Comparison of ENCODE assay signal across 16 mouse cellular contexts in the genomic region with DNA sequence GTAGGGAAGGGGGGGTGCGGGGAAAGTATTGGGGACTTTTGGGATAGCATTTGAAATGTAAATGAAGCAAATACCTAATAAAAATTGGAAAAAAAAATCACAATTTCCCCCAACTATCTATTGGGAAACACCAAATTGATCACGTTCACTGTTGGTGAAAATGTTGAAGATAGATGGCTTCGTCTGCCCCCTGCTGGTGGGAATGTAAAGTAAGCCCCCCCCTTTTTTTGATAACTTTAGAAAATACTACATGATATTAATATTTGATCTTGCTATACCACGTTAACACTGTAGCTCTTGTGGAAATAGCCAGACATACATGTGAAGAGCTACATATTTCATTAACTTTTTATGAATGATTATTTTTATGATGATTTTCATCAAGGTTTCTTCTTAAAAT. TPM values are rescaled to one million over a fixed set of nuclear protein-coding genes. Genes with fewer than 3 reads are reported as not detected.
DNase-seq lines count a peak whose midpoint lies in the region; ATAC-seq and TF ChIP-seq lines count a peak whose summit lies in the region.
"Had no signal": no experiment of that assay in that cellular context is flagged by ENCODE, and none has a peak within 500 bp of the region (broad histone marks: within the 10 kb centered on the region; RNA-seq: fewer than 3 reads in every experiment).

No protein-coding gene starts in this region.

- 50% methylated on average over 4 of the region's 4 CpGs for WGBS in kidney, embryonic 16.5 days
- 35% methylated on average over 4 of the region's 4 CpGs for WGBS in stomach, postnatal 0 days

- no peaks in the 10 kb centered on the region for H3K9me3 ChIP-seq in kidney, embryonic 16.5 days (ENCODE audit: low read length)
- H3K9me3 ChIP-seq in stomach, postnatal 0 days (ENCODE audit: control insufficient read depth, low read length) = no peaks in the 10 kb centered on the region
- H3K9me3 ChIP-seq: forebrain, embryonic 13.5 days; midbrain, embryonic 13.5 days; neural tube, embryonic 13.5 days had no signal

- no peaks in the 10 kb centered on the region for H3K36me3 ChIP-seq in kidney, embryonic 16.5 days (ENCODE audit: insufficient read depth, low read length)
- no peaks in the 10 kb centered on the region for H3K36me3 ChIP-seq in stomach, postnatal 0 days (ENCODE audit: control insufficient read depth, insufficient read depth, low read length)
- H3K36me3 ChIP-seq: midbrain, embryonic 13.5 days; neural tube, embryonic 13.5 days had no signal

- no peak for ATAC-seq in CD4-positive, CD25-positive, alpha-beta regulatory T cell, adult 4 months
- no peak for ATAC-seq in kidney, embryonic 16.5 days (ENCODE audit: low FRiP score, low TSS enrichment)
- no peak for ATAC-seq in stomach, postnatal 0 days (ENCODE audit: low FRiP score, low TSS enrichment)
- ATAC-seq: forebrain, embryonic 13.5 days; inflammation-experienced regulatory T-cells, adult 6 months; midbrain, embryonic 13.5 days had no signal

- no peak overlapping the region for H3K4me2 ChIP-seq in kidney, embryonic 16.5 days (replicated peaks; ENCODE audit: low read depth, low read length)
- no peak overlapping the region for H3K4me2 ChIP-seq in stomach, postnatal 0 days (replicated peaks; ENCODE audit: low read depth)
- H3K4me2 ChIP-seq: forebrain, embryonic 13.5 days; midbrain, embryonic 13.5 days; neural tube, embryonic 13.5 days had no signal

- TF ChIP-seq CTCF in stomach, postnatal 0 days (IDR thresholded peaks at IDR 0.05; ENCODE audit: low read depth) = peak; percentile 55

- no peak overlapping the region for H3K9ac ChIP-seq in kidney, embryonic 16.5 days (replicated peaks; ENCODE audit: low read length)
- H3K9ac ChIP-seq in stomach, postnatal 0 days (ENCODE audit: low read length) = no peak overlapping the region
- H3K9ac ChIP-seq: forebrain, embryonic 13.5 days; midbrain, embryonic 13.5 days; neural tube, embryonic 13.5 days had no signal

- H3K27me3 ChIP-seq in kidney, embryonic 16.5 days (ENCODE audit: insufficient read depth, low read length) = no peaks in the 10 kb centered on the region
- H3K27me3 ChIP-seq in stomach, postnatal 0 days (ENCODE audit: control insufficient read depth, insufficient read depth, low read length) = no peaks in the 10 kb centered on the region
- H3K27me3 ChIP-seq: forebrain, embryonic 13.5 days; neural tube, embryonic 13.5 days had no signal

- no peak for TF ChIP-seq EP300 in stomach, postnatal 0 days (optimal IDR thresholded peaks at IDR 0.05)

- no peak overlapping the region for H3K27ac ChIP-seq in kidney, embryonic 16.5 days (ENCODE audit: low read length)
- no peak overlapping the region for H3K27ac ChIP-seq in stomach, postnatal 0 days (replicated peaks)
- H3K27ac ChIP-seq: forebrain, embryonic 13.5 days; midbrain, embryonic 13.5 days; neural tube, embryonic 13.5 days had no signal

- intact Hi-C loops in left cerebral cortex, postnatal 14 days (cut with DNase I) = no loop called here

- DNase-seq in CD4-positive, CD25-positive, alpha-beta regulatory T cell, adult 2 months (ENCODE audit: low read depth, low spot score) = peak; percentile 67
- DNase-seq in kidney, postnatal 10 days = peak; percentile 4
- peak; percentile 38 for DNase-seq in thymus, postnatal 4 days
- DNase-seq in thymus, adult 18-20 months = no peak
- DNase-seq in stomach, postnatal 0 days (ENCODE audit: low spot score) = no peak
- DNase-seq in left cerebral cortex, postnatal 14 days (ENCODE audit: low spot score in 2 of 2) = no peak
- DNase-seq: adrenal gland, adult 8-10 months; gastrocnemius, postnatal 25 days; lung, adult 2 months; retina, postnatal 1 day had no signal

- no peak overlapping the region for H3K4me3 ChIP-seq in kidney, embryonic 16.5 days (ENCODE audit: low read length)
- no peak overlapping the region for H3K4me3 ChIP-seq in stomach, postnatal 0 days (ENCODE audit: low read depth, low read length)
- H3K4me3 ChIP-seq: forebrain, embryonic 13.5 days; midbrain, embryonic 13.5 days; neural tube, embryonic 13.5 days had no signal

- 0 out of 2 replicates have a peak, but pooled peaks cover 8% of the 10 kb centered on the region for H3K4me1 ChIP-seq in kidney, embryonic 16.5 days (ENCODE audit: insufficient read depth, low read length)
- H3K4me1 ChIP-seq in stomach, postnatal 0 days (replicated peaks; ENCODE audit: control insufficient read depth, insufficient read depth) = no peaks in the 10 kb centered on the region
- H3K4me1 ChIP-seq: forebrain, embryonic 13.5 days had no signal

RNA-seq across cellular contexts. Expression of gene Tmem128, which starts 4.8 kb away (rescaled TPM):
- 10 to 100 TPM; 88.0 to 91.9 TPM for polyA plus RNA-seq in CD4-positive, CD25-positive, alpha-beta regulatory T cell, adult 4 months (2017; shearing (Covaris generic))
- polyA plus RNA-seq in kidney, embryonic 16.5 days (2015; fragmentation: Nextera tagmentation; extraction: Ambion mirVana) = 90.3 and 93.5 TPM in 2 replicates
- polyA plus RNA-seq in stomach, postnatal 0 days (2015; fragmentation: Nextera tagmentation; extraction: Ambion mirVana) = 73.7 and 77.6 TPM in 2 replicates
- total RNA-seq in left cerebral cortex, postnatal 14 days (2021) = 10 to 100 TPM; 36.1 to 38.0 TPM

RNA-seq across cellular contexts. Expression of gene Otop1, which starts 20.6 kb away (rescaled TPM):
- polyA plus RNA-seq in CD4-positive, CD25-positive, alpha-beta regulatory T cell, adult 4 months (2017; shearing (Covaris generic)) = not detected
- not detected in 2 replicates for polyA plus RNA-seq in kidney, embryonic 16.5 days (2015; fragmentation: Nextera tagmentation; extraction: Ambion mirVana)
- polyA plus RNA-seq in stomach, postnatal 0 days (2015; fragmentation: Nextera tagmentation; extraction: Ambion mirVana) = 0.05 TPM in 1 of 2 replicates, not detected in the other
- not detected for total RNA-seq in left cerebral cortex, postnatal 14 days (2021)
- polyA plus RNA-seq: forebrain, embryonic 13.5 days; inflammation-experienced regulatory T-cells, adult 6 months; midbrain, embryonic 13.5 days; neural tube, embryonic 13.5 days had no signal

RNA-seq across cellular contexts. Expression of gene Lyar, which starts 34.9 kb away (rescaled TPM):
- 10 to 100 TPM; 29.2 to 41.5 TPM for polyA plus RNA-seq in CD4-positive, CD25-positive, alpha-beta regulatory T cell, adult 4 months (2017; shearing (Covaris generic))
- polyA plus RNA-seq in kidney, embryonic 16.5 days (2015; fragmentation: Nextera tagmentation; extraction: Ambion mirVana) = 82.1 and 92.7 TPM in 2 replicates
- polyA plus RNA-seq in stomach, postnatal 0 days (2015; fragmentation: Nextera tagmentation; extraction: Ambion mirVana) = 45.7 and 50.1 TPM in 2 replicates
- 10 to 100 TPM; 10.3 to 11.7 TPM for total RNA-seq in left cerebral cortex, postnatal 14 days (2021)

RNA-seq across cellular contexts. Expression of gene Zbtb49, which starts 34.9 kb away (rescaled TPM):
- 10 to 100 TPM; 12.3 to 28.2 TPM for polyA plus RNA-seq in CD4-positive, CD25-positive, alpha-beta regulatory T cell, adult 4 months (2017; shearing (Covaris generic))
- 16.0 and 17.4 TPM in 2 replicates for polyA plus RNA-seq in kidney, embryonic 16.5 days (2015; fragmentation: Nextera tagmentation; extraction: Ambion mirVana)
- polyA plus RNA-seq in stomach, postnatal 0 days (2015; fragmentation: Nextera tagmentation; extraction: Ambion mirVana) = 4.2 and 4.4 TPM in 2 replicates
- total RNA-seq in left cerebral cortex, postnatal 14 days (2021) = 10 to 100 TPM; 16.2 to 18.8 TPM

Comparison
In these comparisons a context has a peak if more than half of its experiments do, and no peak if none do; other contexts are left out.
1. DNase-seq: peak in CD4-positive, CD25-positive, alpha-beta regulatory T cell, adult 2 months (single experiment), kidney, postnatal 10 days (single experiment) and thymus, postnatal 4 days (single experiment); none in thymus, adult 18-20 months (0 of 2), stomach, postnatal 0 days (single experiment) and left cerebral cortex, postnatal 14 days (0 of 2).